ENCODE assay signal across 10 mouse cellular contexts in genomic region chr9:14002236-14002635, GRCm38 (mm10).
DNase-seq lines count a peak whose midpoint lies in the region; ATAC-seq and TF ChIP-seq lines count a peak whose summit lies in the region.
"Had no signal": no experiment of that assay in that cellular context is flagged by ENCODE, and none has a peak within 500 bp of the region (broad histone marks: within the 10 kb centered on the region; RNA-seq: fewer than 3 reads in every experiment).

No protein-coding gene starts in this region.

- H3K27ac ChIP-seq in forebrain, embryonic 13.5 days = no peak overlapping the region
- no peak overlapping the region for H3K27ac ChIP-seq in forebrain, embryonic 12.5 days
- no peak overlapping the region for H3K27ac ChIP-seq in forebrain, postnatal 0 days (ENCODE audit: low read depth, low read length)
- H3K27ac ChIP-seq: neural tube, embryonic 13.5 days; stomach, embryonic 15.5 days had no signal

- ATAC-seq in forebrain, embryonic 13.5 days = peak; percentile 52
- no peak for ATAC-seq in forebrain, embryonic 12.5 days (ENCODE audit: low FRiP score)
- peak; percentile 54 for ATAC-seq in forebrain, postnatal 0 days

- H3K9ac ChIP-seq in forebrain, embryonic 13.5 days = no peak overlapping the region
- H3K9ac ChIP-seq in forebrain, embryonic 12.5 days = no peak overlapping the region
- H3K9ac ChIP-seq in forebrain, postnatal 0 days = no peak overlapping the region
- H3K9ac ChIP-seq: limb, embryonic 15.5 days; neural tube, embryonic 13.5 days; stomach, embryonic 15.5 days had no signal

- peaks cover 14% of the 10 kb centered on the region for H3K4me1 ChIP-seq in forebrain, embryonic 13.5 days
- H3K4me1 ChIP-seq in forebrain, embryonic 12.5 days = peaks cover 2% of the 10 kb centered on the region; the same call in 1 of the 2 replicates
- H3K4me1 ChIP-seq in forebrain, postnatal 0 days (ENCODE audit: insufficient read depth) = no peaks in the 10 kb centered on the region
- H3K4me1 ChIP-seq: neural tube, embryonic 13.5 days; stomach, embryonic 15.5 days had no signal

- WGBS in forebrain, embryonic 13.5 days = 31% methylated on average over 2 of the region's 2 CpGs
- 54% methylated on average over 2 of the region's 2 CpGs for WGBS in forebrain, embryonic 12.5 days
- 34% methylated on average over 2 of the region's 2 CpGs for WGBS in forebrain, postnatal 0 days

- no peak for TF ChIP-seq CTCF in forebrain, postnatal 0 days (IDR thresholded peaks at IDR 0.05; ENCODE audit: low read depth)

- H3K4me3 ChIP-seq in forebrain, embryonic 13.5 days = no peak overlapping the region
- H3K4me3 ChIP-seq in forebrain, embryonic 12.5 days (replicated peaks) = no peak overlapping the region
- no peak overlapping the region for H3K4me3 ChIP-seq in forebrain, postnatal 0 days (ENCODE audit: low read depth, low read length)
- H3K4me3 ChIP-seq: limb, embryonic 15.5 days; neural tube, embryonic 13.5 days; stomach, embryonic 15.5 days had no signal

- peak; percentile 25 to 30 for DNase-seq in layer of hippocampus, postnatal 10 days (ENCODE audit: low spot score in 2 of 2)
- DNase-seq in layer of hippocampus, postnatal 25 days (ENCODE audit: extremely low spot score in 1 of 2, low spot score in 1 of 2) = no peak
- peak; percentile 41 for DNase-seq in adipocyte (ENCODE audit: low spot score)
- DNase-seq in forebrain, postnatal 0 days = peak; percentile 38
- DNase-seq in embryo, embryonic 9.5 days (ENCODE audit: extremely low spot score) = no peak

- H3K27me3 ChIP-seq in forebrain, embryonic 13.5 days = no peaks in the 10 kb centered on the region
- no peaks in the 10 kb centered on the region for H3K27me3 ChIP-seq in forebrain, embryonic 12.5 days
- H3K27me3 ChIP-seq in forebrain, postnatal 0 days (ENCODE audit: insufficient read depth, low read length) = no peaks in the 10 kb centered on the region
- H3K27me3 ChIP-seq: limb, embryonic 15.5 days; neural tube, embryonic 13.5 days; stomach, embryonic 15.5 days had no signal

- no peak overlapping the region for H3K4me2 ChIP-seq in forebrain, embryonic 13.5 days
- H3K4me2 ChIP-seq in forebrain, embryonic 12.5 days = no peak overlapping the region
- no peak overlapping the region for H3K4me2 ChIP-seq in forebrain, postnatal 0 days (ENCODE audit: low read depth)
- H3K4me2 ChIP-seq: limb, embryonic 15.5 days; neural tube, embryonic 13.5 days; stomach, embryonic 15.5 days had no signal

- H3K9me3 ChIP-seq in forebrain, embryonic 13.5 days (replicated peaks) = no peaks in the 10 kb centered on the region
- no peaks in the 10 kb centered on the region for H3K9me3 ChIP-seq in forebrain, embryonic 12.5 days
- H3K9me3 ChIP-seq in forebrain, postnatal 0 days (ENCODE audit: low read length) = no peaks in the 10 kb centered on the region
- H3K9me3 ChIP-seq: limb, embryonic 15.5 days; neural tube, embryonic 13.5 days; stomach, embryonic 15.5 days had no signal

- H3K36me3 ChIP-seq in forebrain, embryonic 13.5 days (ENCODE audit: poor library complexity, severe bottlenecking) = no peaks in the 10 kb centered on the region
- H3K36me3 ChIP-seq in forebrain, embryonic 12.5 days (replicated peaks) = no peaks in the 10 kb centered on the region
- no peaks in the 10 kb centered on the region for H3K36me3 ChIP-seq in forebrain, postnatal 0 days (ENCODE audit: insufficient read depth)
- H3K36me3 ChIP-seq: limb, embryonic 15.5 days; neural tube, embryonic 13.5 days; stomach, embryonic 15.5 days had no signal

Comparison
In these comparisons a context has a peak if more than half of its experiments do, and no peak if none do; other contexts are left out.
1. DNase-seq: peak in layer of hippocampus, postnatal 10 days (2 of 2), adipocyte (single experiment) and forebrain, postnatal 0 days (single experiment); none in layer of hippocampus, postnatal 25 days (0 of 2) and embryo, embryonic 9.5 days (single experiment).